Comparison of ENCODE assay signal across 10 mouse cellular contexts in genomic region chr5:137061809-137062481, GRCm38 (mm10). TPM values are rescaled to one million over a fixed set of nuclear protein-coding genes. Genes with fewer than 3 reads are reported as not detected.
DNase-seq lines count a peak whose midpoint lies in the region; ATAC-seq and TF ChIP-seq lines count a peak whose summit lies in the region.
"Had no signal": no experiment of that assay in that cellular context is flagged by ENCODE, and none has a peak within 500 bp of the region (broad histone marks: within the 10 kb centered on the region; RNA-seq: fewer than 3 reads in every experiment).

No protein-coding gene starts in this region.

- no peak overlapping the region for H3K4me3 ChIP-seq in forebrain, postnatal 0 days (ENCODE audit: low read depth, low read length)
- no peak overlapping the region for H3K4me3 ChIP-seq in forebrain, embryonic 10.5 days
- H3K4me3 ChIP-seq in thymus, adult 2 months (ENCODE audit: control insufficient read depth, insufficient read depth, low read length): no peak overlapping the region
- H3K4me3 ChIP-seq in kidney, postnatal 0 days (replicated peaks; ENCODE audit: low read depth, low read length): no peak overlapping the region
- H3K4me3 ChIP-seq: hindbrain, embryonic 15.5 days had no signal

- no peaks in the 10 kb centered on the region for H3K9me3 ChIP-seq in forebrain, postnatal 0 days (ENCODE audit: low read length)
- no peaks in the 10 kb centered on the region for H3K9me3 ChIP-seq in forebrain, embryonic 10.5 days
- no peaks in the 10 kb centered on the region for H3K9me3 ChIP-seq in kidney, postnatal 0 days (replicated peaks; ENCODE audit: low read length)
- H3K9me3 ChIP-seq: hindbrain, embryonic 15.5 days had no signal

- WGBS in forebrain, postnatal 0 days: 25% methylated on average over 11 of the region's 12 CpGs
- WGBS in forebrain, embryonic 10.5 days: 27% methylated on average over 12 of the region's 12 CpGs
- WGBS in thymus, adult 2 months: 14% methylated on average over 11 of the region's 12 CpGs
- WGBS in kidney, postnatal 0 days: 22% methylated on average over 10 of the region's 12 CpGs

- DNase-seq in forebrain, postnatal 0 days: no peak
- DNase-seq in forebrain, embryonic 10.5 days (ENCODE audit: extremely low spot score, low spot score): no peak
- peak; percentile 49 for DNase-seq in thymus, adult 2 months
- DNase-seq in thymus, adult 18-20 months: no peak
- DNase-seq in cerebellum, postnatal 36 days: peak; percentile 67 to 71
- peak; percentile 42 for DNase-seq in kidney, postnatal 0 days (ENCODE audit: low spot score)
- peak; percentile 79 for DNase-seq in lung, postnatal 36 days
- DNase-seq in ovary, postnatal 10 days (ENCODE audit: low spot score): no peak

- TF ChIP-seq POLR2A in thymus, adult 2 months (IDR thresholded peaks at IDR 0.05; ENCODE audit: control insufficient read depth, extremely low read depth, insufficient read depth, low read length, poor library complexity): no peak

- no peak for ATAC-seq in forebrain, postnatal 0 days
- 0 out of 2 replicates have a peak, but pooled peaks have one; percentile 36 for ATAC-seq in kidney, postnatal 0 days (replicated peaks; ENCODE audit: low FRiP score, low read depth)

- H3K27me3 ChIP-seq in forebrain, postnatal 0 days (ENCODE audit: insufficient read depth, low read length): no peaks in the 10 kb centered on the region
- H3K27me3 ChIP-seq in forebrain, embryonic 10.5 days (ENCODE audit: poor library complexity, severe bottlenecking): no peaks in the 10 kb centered on the region
- H3K27me3 ChIP-seq in thymus, adult 2 months (ENCODE audit: control insufficient read depth, insufficient read depth, low read length): no peaks in the 10 kb centered on the region
- H3K27me3 ChIP-seq in kidney, postnatal 0 days (ENCODE audit: insufficient read depth, low read length): no peaks in the 10 kb centered on the region
- H3K27me3 ChIP-seq: hindbrain, embryonic 15.5 days had no signal

- no peak overlapping the region for H3K4me2 ChIP-seq in forebrain, postnatal 0 days (ENCODE audit: low read depth)
- H3K4me2 ChIP-seq in kidney, postnatal 0 days (ENCODE audit: low read length): no peak overlapping the region
- H3K4me2 ChIP-seq: hindbrain, embryonic 15.5 days had no signal

- peak; percentile 41; the same call in 1 of the 2 replicates for TF ChIP-seq CTCF in forebrain, postnatal 0 days (IDR thresholded peaks at IDR 0.05; ENCODE audit: low read depth)
- peak; percentile 40; the same call in 1 of the 2 replicates for TF ChIP-seq CTCF in thymus, adult 2 months (IDR thresholded peaks at IDR 0.05; ENCODE audit: borderline replicate concordance, control insufficient read depth, extremely low read depth, insufficient read depth, low read length, poor library complexity)
- TF ChIP-seq CTCF in kidney, postnatal 0 days (IDR thresholded peaks at IDR 0.05; ENCODE audit: low read depth): peak; percentile 54

- no peak overlapping the region for H3K27ac ChIP-seq in forebrain, postnatal 0 days (ENCODE audit: low read depth, low read length)
- H3K27ac ChIP-seq in forebrain, embryonic 10.5 days: no peak overlapping the region
- no peak overlapping the region for H3K27ac ChIP-seq in thymus, adult 2 months (ENCODE audit: control insufficient read depth, insufficient read depth, low read length)
- no peak overlapping the region for H3K27ac ChIP-seq in kidney, postnatal 0 days
- H3K27ac ChIP-seq: hindbrain, embryonic 15.5 days had no signal

- no peaks in the 10 kb centered on the region for H3K36me3 ChIP-seq in forebrain, postnatal 0 days (ENCODE audit: insufficient read depth)
- H3K36me3 ChIP-seq in forebrain, embryonic 10.5 days (replicated peaks): no peaks in the 10 kb centered on the region
- H3K36me3 ChIP-seq in thymus, adult 2 months (ENCODE audit: control insufficient read depth, insufficient read depth, low read length): no peaks in the 10 kb centered on the region
- no peaks in the 10 kb centered on the region for H3K36me3 ChIP-seq in kidney, postnatal 0 days (ENCODE audit: insufficient read depth, low read length)
- H3K36me3 ChIP-seq: hindbrain, embryonic 15.5 days had no signal

- no peak overlapping the region for H3K9ac ChIP-seq in forebrain, postnatal 0 days
- H3K9ac ChIP-seq in kidney, postnatal 0 days (ENCODE audit: low read depth, low read length): no peak overlapping the region
- H3K9ac ChIP-seq: hindbrain, embryonic 15.5 days had no signal

- H3K4me1 ChIP-seq in forebrain, postnatal 0 days (ENCODE audit: insufficient read depth): no peaks in the 10 kb centered on the region
- H3K4me1 ChIP-seq in forebrain, embryonic 10.5 days: 0 out of 2 replicates have a peak, but pooled peaks cover 5% of the 10 kb centered on the region
- no peaks in the 10 kb centered on the region for H3K4me1 ChIP-seq in thymus, adult 2 months (replicated peaks; ENCODE audit: control insufficient read depth, insufficient read depth, low read length)
- H3K4me1 ChIP-seq in kidney, postnatal 0 days (replicated peaks; ENCODE audit: insufficient read depth, low read length): no peaks in the 10 kb centered on the region
- H3K4me1 ChIP-seq: hindbrain, embryonic 15.5 days had no signal

RNA-seq across cellular contexts. Expression of gene Serpine1, which starts 10.1 kb away (rescaled TPM):
- 1.2 and 3.1 TPM in 2 replicates for total RNA-seq in forebrain, postnatal 0 days (2014; rRNA removed)
- polyA plus RNA-seq in forebrain, postnatal 0 days (2015; fragmentation: Nextera tagmentation; extraction: Ambion mirVana): 0.06 and 0.28 TPM in 2 replicates
- polyA plus RNA-seq in forebrain, embryonic 10.5 days (2016; fragmentation: Nextera tagmentation; extraction: Ambion mirVana): 0.10 and 0.17 TPM in 2 replicates
- polyA plus RNA-seq in thymus, adult 2 months (2012; rRNA removed): 3.1 and 4.1 TPM in 2 replicates
- 0.05 and 0.13 TPM in 2 replicates for polyA plus RNA-seq in kidney, postnatal 0 days (2015; fragmentation: Nextera tagmentation; extraction: Ambion mirVana)
- polyA plus RNA-seq: neural tube, embryonic 11.5 days had no signal

RNA-seq across cellular contexts. Expression of gene Ap1s1, which starts 16.0 kb away (rescaled TPM):
- total RNA-seq in forebrain, postnatal 0 days (2014; rRNA removed): 105 and 144 TPM in 2 replicates
- polyA plus RNA-seq in forebrain, postnatal 0 days (2015; fragmentation: Nextera tagmentation; extraction: Ambion mirVana): 335 and 346 TPM in 2 replicates
- 195 and 198 TPM in 2 replicates for polyA plus RNA-seq in forebrain, embryonic 10.5 days (2016; fragmentation: Nextera tagmentation; extraction: Ambion mirVana)
- 44.1 and 51.9 TPM in 2 replicates for polyA plus RNA-seq in thymus, adult 2 months (2012; rRNA removed)
- polyA plus RNA-seq in kidney, postnatal 0 days (2015; fragmentation: Nextera tagmentation; extraction: Ambion mirVana): 160 and 172 TPM in 2 replicates

RNA-seq across cellular contexts. Expression of gene Vgf, which starts 35.8 kb away (rescaled TPM):
- 82.7 and 116 TPM in 2 replicates for total RNA-seq in forebrain, postnatal 0 days (2014; rRNA removed)
- 26.7 and 40.0 TPM in 2 replicates for polyA plus RNA-seq in forebrain, postnatal 0 days (2015; fragmentation: Nextera tagmentation; extraction: Ambion mirVana)
- 0.35 TPM in 1 of 2 replicates, not detected in the other for polyA plus RNA-seq in forebrain, embryonic 10.5 days (2016; fragmentation: Nextera tagmentation; extraction: Ambion mirVana)
- 0.58 and 1.0 TPM in 2 replicates for polyA plus RNA-seq in thymus, adult 2 months (2012; rRNA removed)
- polyA plus RNA-seq in kidney, postnatal 0 days (2015; fragmentation: Nextera tagmentation; extraction: Ambion mirVana): 0.21 and 0.42 TPM in 2 replicates

RNA-seq across cellular contexts. Expression of gene Trim56, which starts 54.1 kb away (rescaled TPM):
- total RNA-seq in forebrain, postnatal 0 days (2014; rRNA removed): 4.0 and 5.7 TPM in 2 replicates
- polyA plus RNA-seq in forebrain, postnatal 0 days (2015; fragmentation: Nextera tagmentation; extraction: Ambion mirVana): 1.1 and 2.3 TPM in 2 replicates
- polyA plus RNA-seq in forebrain, embryonic 10.5 days (2016; fragmentation: Nextera tagmentation; extraction: Ambion mirVana): 4.6 and 5.0 TPM in 2 replicates
- polyA plus RNA-seq in thymus, adult 2 months (2012; rRNA removed): 49.3 and 55.8 TPM in 2 replicates
- 7.9 and 9.2 TPM in 2 replicates for polyA plus RNA-seq in kidney, postnatal 0 days (2015; fragmentation: Nextera tagmentation; extraction: Ambion mirVana)

Comparison
In these comparisons a context has a peak if more than half of its experiments do, and no peak if none do; other contexts are left out.
1. DNase-seq: peak in thymus, adult 2 months (single experiment), cerebellum, postnatal 36 days (2 of 2), kidney, postnatal 0 days (single experiment) and lung, postnatal 36 days (single experiment); none in forebrain, postnatal 0 days (single experiment), forebrain, embryonic 10.5 days (single experiment), thymus, adult 18-20 months (0 of 2) and ovary, postnatal 10 days (single experiment).
2. RNA of gene Vgf, which starts 35.8 kb away (polyA plus RNA-seq): 26.7 to 40.0 TPM in forebrain, postnatal 0 days; 0.58 to 1.0 TPM in thymus, adult 2 months, 0.35 TPM in forebrain, embryonic 10.5 days and 0.21 to 0.42 TPM in kidney, postnatal 0 days; every median in the first group is over 10 times any median in the second.
3. Peak in every context shown above with its lines, with median percentiles within 50 percentile points of each other: CTCF ChIP-seq.